Mouse (Mus musculus) CH12.LX (cell line): ENCODE measurements around the gene Efr3b. TPM values are rescaled to one million over a fixed set of nuclear protein-coding genes. Genes with fewer than 3 reads are reported as not detected.

Experiments used
- DNase-seq: peaks from one replicate; pipeline ENCODE4 v3.0.0-alpha.2; 2013; ENCODE audit errors: extremely low read depth
- H3K27ac ChIP-seq: 2 replicates; pipeline ENCODE4 v1.5.1; 2012; ENCODE audit warnings: low read depth, mild to moderate bottlenecking, control low read depth, moderate library complexity; ENCODE audit not compliant: insufficient read depth
- H3K27me3 ChIP-seq: replicated peaks from 2 replicates; pipeline ENCODE3; 2012; ENCODE audit warnings: inconsistent platforms
- H3K36me3 ChIP-seq, 2 experiments: replicated peaks in 1 of 2; 2 replicates each; pipeline versions ENCODE3 to v1.6.1; 2012; ENCODE audit warnings: inconsistent platforms in 1 of 2, low read length in 1 of 2, mild to moderate bottlenecking in 1 of 2, mixed read lengths in 1 of 2, moderate library complexity in 1 of 2; ENCODE audit not compliant: control insufficient read depth in 1 of 2, insufficient read depth in 1 of 2
- H3K4me1 ChIP-seq, 2 experiments: 2 replicates each; pipeline ENCODE4 v1.6.1; 2012; ENCODE audit warnings: inconsistent platforms in 1 of 2, moderate library complexity in 1 of 2; ENCODE audit not compliant: insufficient read depth in 2 of 2, control insufficient read depth in 1 of 2
- H3K4me2 ChIP-seq: 2 replicates; pipeline ENCODE4 v1.6.1; 2012; ENCODE audit warnings: low read depth, mild to moderate bottlenecking, control low read depth; ENCODE audit not compliant: poor library complexity, insufficient read depth, severe bottlenecking
- H3K4me3 ChIP-seq, 3 experiments: fragments of 150-350 bp in 1 of 3; sonication (generic) in 1 of 3; replicated peaks in 1 of 3; 2 replicates each; pipeline versions ENCODE3 to v1.5.1; 2011 to 2012; ENCODE audit warnings: low read depth in 2 of 3, low read length in 2 of 3, mild to moderate bottlenecking in 2 of 3, moderate library complexity in 2 of 3, control low read depth in 1 of 3, improper control_type of control experiment in 1 of 3, inconsistent platforms in 1 of 3, mixed read lengths in 1 of 3; ENCODE audit not compliant: poor library complexity in 1 of 3
- H3K79me2 ChIP-seq: replicated peaks from 2 replicates; pipeline ENCODE4 v1.6.1; 2012; ENCODE audit warnings: mild to moderate bottlenecking, moderate library complexity; ENCODE audit not compliant: control insufficient read depth, poor library complexity, insufficient read depth, severe bottlenecking; ENCODE audit errors: extremely low read depth
- H3K9ac ChIP-seq: 2 replicates; pipeline ENCODE4 v1.6.1; 2012; ENCODE audit warnings: low read depth, mild to moderate bottlenecking, control low read depth, moderate library complexity; ENCODE audit not compliant: insufficient read depth
- H3K9me3 ChIP-seq: replicated peaks from 2 replicates; pipeline ENCODE3; 2012; ENCODE audit warnings: low read length, inconsistent platforms, mixed read lengths
- BHLHE40 ChIP-seq: IDR thresholded peaks from 2 replicates; pipeline ENCODE4 v1.6.1; 2011; ENCODE audit warnings: mild to moderate bottlenecking, low read depth, low read length, improper control_type of control experiment
- CHD1 ChIP-seq: IDR thresholded peaks from 2 replicates; pipeline ENCODE4 v1.6.1; 2012; ENCODE audit warnings: low read depth, low read length, improper control_type of control experiment, inconsistent platforms
- CTCF ChIP-seq, 2 experiments: IDR thresholded peaks in 1 of 2; conservative IDR thresholded peaks in 1 of 2; 2 replicates each; pipeline ENCODE4 v1.5.1; 2011 to 2012; ENCODE audit warnings: low read depth in 2 of 2, low read length in 2 of 2, improper control_type of control experiment in 1 of 2, inconsistent platforms in 1 of 2, mild to moderate bottlenecking in 1 of 2, moderate library complexity in 1 of 2
- ELF1 ChIP-seq: IDR thresholded peaks from 2 replicates; pipeline ENCODE4 v1.6.1; 2014; ENCODE audit warnings: low read depth, mild to moderate bottlenecking, inconsistent platforms, low read length, improper control_type of control experiment
- HCFC1 ChIP-seq: IDR thresholded peaks from 2 replicates; pipeline ENCODE4 v1.6.1; 2012; ENCODE audit warnings: low read depth, mild to moderate bottlenecking, inconsistent platforms, low read length, improper control_type of control experiment
- IRF4 ChIP-seq: IDR thresholded peaks from 2 replicates; pipeline ENCODE4 v1.6.1; 2014; ENCODE audit warnings: low read depth, mild to moderate bottlenecking, inconsistent platforms, low read length, improper control_type of control experiment
- JUND ChIP-seq: conservative IDR thresholded peaks from 2 replicates; pipeline ENCODE4 v1.6.1; 2011; ENCODE audit warnings: low read depth, low read length, improper control_type of control experiment
- KAT2A ChIP-seq: IDR thresholded peaks from 2 replicates; pipeline ENCODE4 v1.6.1; 2012; ENCODE audit warnings: low read length, improper control_type of control experiment, inconsistent platforms; ENCODE audit not compliant: insufficient replicate concordance
- MAX ChIP-seq: IDR thresholded peaks from 2 replicates; pipeline ENCODE4 v1.6.1; 2011; ENCODE audit warnings: low read length, improper control_type of control experiment
- NELFE ChIP-seq: IDR thresholded peaks from 2 replicates; pipeline ENCODE4 v1.6.1; 2011; ENCODE audit warnings: low read depth, low read length, improper control_type of control experiment
- NRF1 ChIP-seq: IDR thresholded peaks from 2 replicates; pipeline ENCODE4 v1.6.1; 2014; ENCODE audit warnings: low read depth, mild to moderate bottlenecking, inconsistent platforms, low read length, improper control_type of control experiment, moderate library complexity
- POLR2AphosphoS2 ChIP-seq: IDR thresholded peaks from 2 replicates; pipeline ENCODE4 v1.6.1; 2011; ENCODE audit warnings: low read depth, low read length, improper control_type of control experiment
- SIN3A ChIP-seq: IDR thresholded peaks from 2 replicates; pipeline ENCODE4 v1.6.1; 2012; ENCODE audit warnings: low read length, improper control_type of control experiment, inconsistent platforms
- TBP ChIP-seq: conservative IDR thresholded peaks from 2 replicates; pipeline ENCODE4 v1.6.1; 2011; ENCODE audit warnings: low read depth, low read length, improper control_type of control experiment
- UBTF ChIP-seq: IDR thresholded peaks from 2 replicates; pipeline ENCODE4 v1.6.1; 2012; ENCODE audit warnings: low read depth, mild to moderate bottlenecking, inconsistent platforms, low read length, improper control_type of control experiment, moderate library complexity
- USF1 ChIP-seq: IDR thresholded peaks from 2 replicates; pipeline ENCODE4 v1.6.1; 2014; ENCODE audit warnings: low read depth, mild to moderate bottlenecking, inconsistent platforms, low read length, improper control_type of control experiment
- USF2 ChIP-seq: conservative IDR thresholded peaks from 2 replicates; pipeline ENCODE4 v1.6.1; 2011; ENCODE audit warnings: low read depth, low read length, improper control_type of control experiment
- ZKSCAN1 ChIP-seq: IDR thresholded peaks from 2 replicates; pipeline ENCODE4 v1.6.1; 2012; ENCODE audit warnings: low read depth, inconsistent platforms, low read length, improper control_type of control experiment, borderline replicate concordance
- dilution Hi-C: fragments of 300-500 bp; cut with MboI; formaldehyde crosslinking; loops from 2 replicates; pipeline ENCODE4 v1.14.3; 2020; ENCODE audit warnings: low sequenced_read_pairs; ENCODE audit not compliant: extremely low pct_unique_long_range_greater_than_20kb, extremely low pct_ligation_motif_present
- in situ Hi-C: fragments of 300-500 bp; cut with MboI; formaldehyde crosslinking; loops from 3 replicates; pipeline ENCODE4 v1.14.3; 2019; ENCODE audit warnings: low sequenced_read_pairs, low pct_ligation_motif_present, low pct_unique_long_range_greater_than_20kb, mixed read lengths
- polyA plus RNA-seq: library from polyadenylated mRNA; unstranded; fragments of >175 nt; gene quantifications from 2 replicates; pipeline ENCODE4 v1.2.1, GENCODE M21; 2012; ENCODE audit warnings: low read depth; ENCODE audit not compliant: insufficient read length
- total RNA-seq, 2 experiments: library from RNA; depleted of rRNA; stranded (reverse); fragments of 300-350 nt in 1 of 2; fragments of >200 nt in 1 of 2; gene quantifications; 2 replicates each; pipeline ENCODE4 v1.2.3; 2012 to 2014

Gene Efr3b
- total and polyA plus RNA-seq, 3 experiments: 0.68 to 2.1 (median 0.82) TPM

DNA sequence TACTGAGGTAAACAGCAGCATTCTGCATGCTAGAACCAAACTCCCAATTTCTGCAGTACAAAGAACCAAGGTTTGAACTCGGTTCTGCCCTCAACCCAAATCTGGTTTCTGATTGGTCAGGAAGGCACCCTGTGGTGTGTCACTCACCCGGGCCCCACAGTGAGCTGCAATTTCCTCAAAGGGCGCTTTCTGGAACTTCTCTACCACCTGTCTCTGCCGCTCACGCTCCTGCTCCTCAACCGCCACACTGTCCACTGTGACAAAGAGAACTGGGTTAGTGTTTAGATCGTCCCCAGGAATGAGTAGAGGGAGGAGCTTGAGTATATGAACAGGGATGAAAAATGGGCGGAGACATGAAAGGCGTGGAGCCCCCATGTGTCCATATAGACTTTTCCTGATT is 70.3 kb downstream of the Efr3b start:
- Histone ChIP-seq H3K4me3 (no peak overlapping the region), H3K27me3 (no peaks in the 10 kb centered on the region), H3K9ac (no peak overlapping the region), H3K4me1 (peaks cover 3 to 27% of the 10 kb centered on the region in 2 experiments; a peak in 3 of 4 replicates), H3K79me2 (no peaks in the 10 kb centered on the region), H3K36me3 (peaks cover 0 to 4% of the 10 kb centered on the region in 2 experiments), H3K4me2 (0 out of 2 replicates have a peak overlapping the region, but pooled peaks have one; percentile 32), H3K9me3 (no peaks in the 10 kb centered on the region), H3K27ac (no peak overlapping the region)
- dilution Hi-C loops: no loop called here
- DNase-seq: peak; percentile 24
- TF ChIP-seq ELF1 (peak; percentile 34; the same call in 1 of the 2 replicates), JUND (no peak)
- in situ Hi-C loops: no loop called here

DNA sequence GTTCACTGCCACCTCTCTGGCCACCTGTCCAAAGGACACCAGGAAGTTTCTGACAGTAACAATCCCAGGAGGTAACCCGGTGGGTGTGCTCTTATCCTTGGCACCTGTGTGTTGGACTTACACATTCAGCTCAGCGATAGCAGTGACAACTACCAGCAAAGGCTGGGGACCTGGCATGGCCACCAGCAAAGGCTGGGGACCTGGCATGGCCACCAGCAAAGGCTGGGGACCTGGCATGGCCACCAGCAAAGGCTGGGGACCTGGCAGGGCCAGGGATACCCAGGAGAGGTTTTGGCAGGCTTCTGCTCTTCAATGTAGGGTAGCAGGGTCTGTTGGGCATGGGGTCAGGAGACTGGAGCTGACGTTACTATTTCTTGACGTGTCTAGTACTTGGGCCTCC is 71.5 kb downstream of the Efr3b start:
- H3K27ac ChIP-seq: no peak overlapping the region
- dilution Hi-C loops (no loop called here), in situ Hi-C loops (no loop called here)
- no peak overlapping the region for H3K9ac ChIP-seq
- no peaks in the 10 kb centered on the region for H3K79me2 ChIP-seq
- no peak overlapping the region for H3K4me3 ChIP-seq
- TF ChIP-seq HCFC1 (no peak), SIN3A (no peak), JUND (no peak), TBP (no peak), UBTF (no peak), NELFE (no peak), ZKSCAN1 (no peak), CHD1 (no peak), KAT2A (no peak), POLR2AphosphoS2 (no peak), NRF1 (no peak)
- TF ChIP-seq, all 38 proteins: peak for 0
- Histone ChIP-seq H3K4me2 (no peak overlapping the region), H3K36me3 (peaks cover 0 to 2% of the 10 kb centered on the region in 2 experiments), H3K27me3 (no peaks in the 10 kb centered on the region), H3K4me1 (peaks cover 3 to 26% of the 10 kb centered on the region in 2 experiments; a peak in 3 of 4 replicates), H3K9me3 (no peaks in the 10 kb centered on the region)
- DNase-seq: no peak

DNA sequence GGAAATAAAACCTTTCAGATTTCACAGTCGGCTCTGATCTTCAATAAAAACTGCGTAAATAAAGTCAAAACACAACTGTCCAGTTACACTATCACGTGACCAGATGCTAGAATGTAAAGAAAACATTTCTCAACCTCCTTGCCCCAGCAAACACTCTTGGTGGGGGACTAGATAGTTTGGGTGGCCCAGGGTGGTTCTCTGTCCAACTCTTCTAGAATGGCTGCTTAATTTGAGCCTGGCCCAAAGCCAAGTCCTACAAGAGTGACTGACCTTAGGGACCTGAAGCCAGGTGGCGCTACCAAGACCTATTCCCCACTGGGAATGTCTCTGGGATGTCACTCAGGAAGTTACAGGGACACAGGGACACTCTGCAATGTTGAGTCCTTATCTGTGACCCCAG is 78.2 kb downstream of the Efr3b start:
- peak overlapping the region; percentile 81 for H3K4me2 ChIP-seq
- peaks cover 21% of the 10 kb centered on the region for H3K27me3 ChIP-seq
- in situ Hi-C loops: no loop called here
- H3K36me3 ChIP-seq: no peaks in the 10 kb centered on the region
- DNase-seq: peak; percentile 18
- H3K4me3 ChIP-seq: peak overlapping the region; percentile 61 to 95 (median 77)
- no peaks in the 10 kb centered on the region for H3K9me3 ChIP-seq
- no peak for TF ChIP-seq IRF4
- peak; percentile 75 for TF ChIP-seq USF1
- TF ChIP-seq MAX: peak; percentile 47; the same call in 1 of the 2 replicates
- TF ChIP-seq BHLHE40: peak; percentile 71
- peak; percentile 79 for TF ChIP-seq USF2
- TF ChIP-seq CTCF (conservative IDR thresholded peaks at IDR 0.05 in 1 of 2, IDR thresholded peaks at IDR 0.05 in 1 of 2; ENCODE audit: low read depth in 2 of 2, low read length in 2 of 2): peak in 1 of 2 experiments; percentile 48; a peak in 2 of 4 replicates
- H3K9ac ChIP-seq: peak overlapping the region; percentile 96
- no peak overlapping the region for H3K27ac ChIP-seq
- dilution Hi-C loops: no loop called here
- H3K4me1 ChIP-seq: peaks cover 2 to 16% of the 10 kb centered on the region in 2 experiments; a peak in 2 of 4 replicates
- no peaks in the 10 kb centered on the region for H3K79me2 ChIP-seq
